ENCODE assay signal across 8 mouse cellular contexts in genomic region chr3:34019540-34020381, GRCm38 (mm10). TPM values are rescaled to one million over a fixed set of nuclear protein-coding genes. Genes with fewer than 3 reads are reported as not detected.
DNase-seq lines count a peak whose midpoint lies in the region; ATAC-seq and TF ChIP-seq lines count a peak whose summit lies in the region.

Gene Fxr1, plus strand, starts transcription at chr3:34019943.

- peak; percentile 98 for ATAC-seq in embryonic facial prominence, embryonic 11.5 days (replicated peaks; ENCODE audit: insufficient number of reproducible peaks, low FRiP score, low TSS enrichment, low read depth)
- ATAC-seq in granulocyte monocyte progenitor cell, adult 5-6 weeks (replicated peaks; ENCODE audit: poor library complexity, severe bottlenecking) = peak; percentile 87
- ATAC-seq in intestine, postnatal 0 days = peak; percentile 99

- WGBS in embryonic facial prominence, embryonic 11.5 days = under 1% methylated on average over 65 of the region's 97 CpGs
- under 1% methylated on average over 64 of the region's 97 CpGs for WGBS in intestine, postnatal 0 days
- WGBS in midbrain, embryonic 10.5 days = under 1% methylated on average over 94 of the region's 97 CpGs

- DNase-seq in adrenal gland, postnatal 25 days = peak; percentile 92
- peak; percentile 90 for DNase-seq in embryonic facial prominence, embryonic 11.5 days (ENCODE audit: low spot score)
- DNase-seq in left cerebral cortex, postnatal 36 days (ENCODE audit: low spot score in 2 of 2) = peak; percentile 82 to 85
- peak; percentile 88 for DNase-seq in midbrain, embryonic 10.5 days (ENCODE audit: low spot score)
- DNase-seq in right cerebral cortex, postnatal 36 days (ENCODE audit: low spot score in 2 of 2) = peak; percentile 75 to 76
- peak; percentile 81 to 85 for DNase-seq in urinary bladder, postnatal 4 days (ENCODE audit: low spot score in 2 of 2)

- H3K36me3 ChIP-seq in embryonic facial prominence, embryonic 11.5 days (replicated peaks; ENCODE audit: control insufficient read depth, insufficient read depth, low read depth, low read length) = no peaks in the 10 kb centered on the region
- no peaks in the 10 kb centered on the region for H3K36me3 ChIP-seq in intestine, postnatal 0 days (ENCODE audit: control insufficient read depth, insufficient read depth)
- peaks cover 27% of the 10 kb centered on the region for H3K36me3 ChIP-seq in midbrain, embryonic 10.5 days

- peak within 1 kb of the TSS; percentile 99 for H3K9ac ChIP-seq in embryonic facial prominence, embryonic 11.5 days (replicated peaks; ENCODE audit: low read length)
- peak within 1 kb of the TSS; percentile 99 for H3K9ac ChIP-seq in intestine, postnatal 0 days (ENCODE audit: low read depth, low read length)

- H3K27me3 ChIP-seq in embryonic facial prominence, embryonic 11.5 days (ENCODE audit: control insufficient read depth, insufficient read depth, low read length) = no peaks in the 10 kb centered on the region
- H3K27me3 ChIP-seq in intestine, postnatal 0 days (replicated peaks; ENCODE audit: control insufficient read depth, insufficient read depth, low read length) = no peaks in the 10 kb centered on the region
- H3K27me3 ChIP-seq in midbrain, embryonic 10.5 days (ENCODE audit: low read depth, poor library complexity, severe bottlenecking) = no peaks in the 10 kb centered on the region

- no peaks in the 10 kb centered on the region for H3K4me1 ChIP-seq in embryonic facial prominence, embryonic 11.5 days (ENCODE audit: control insufficient read depth, insufficient read depth, low read length)
- no peaks in the 10 kb centered on the region for H3K4me1 ChIP-seq in intestine, postnatal 0 days (replicated peaks; ENCODE audit: control insufficient read depth, insufficient read depth, low read length)
- peaks cover 21% of the 10 kb centered on the region for H3K4me1 ChIP-seq in midbrain, embryonic 10.5 days

- no peak for TF ChIP-seq CTCF in intestine, postnatal 0 days (IDR thresholded peaks at IDR 0.05; ENCODE audit: low read depth)

- intact Hi-C loops in left cerebral cortex, postnatal 36 days (cut with DNase I) = no loop called here

- H3K27ac ChIP-seq in embryonic facial prominence, embryonic 11.5 days (replicated peaks; ENCODE audit: low read depth, low read length) = peak within 1 kb of the TSS; percentile 87
- H3K27ac ChIP-seq in intestine, postnatal 0 days (ENCODE audit: low read depth, low read length) = peak within 1 kb of the TSS; percentile 93
- peak within 1 kb of the TSS; percentile 98 for H3K27ac ChIP-seq in midbrain, embryonic 10.5 days (replicated peaks)

- peak within 1 kb of the TSS; percentile 99 for H3K4me3 ChIP-seq in embryonic facial prominence, embryonic 11.5 days (ENCODE audit: low read depth, low read length)
- H3K4me3 ChIP-seq in intestine, postnatal 0 days (ENCODE audit: low read depth, low read length) = peak within 1 kb of the TSS; percentile 94
- H3K4me3 ChIP-seq in midbrain, embryonic 10.5 days = peak within 1 kb of the TSS; percentile 71

- peak within 1 kb of the TSS; percentile 74 for H3K4me2 ChIP-seq in embryonic facial prominence, embryonic 11.5 days (ENCODE audit: low read depth, low read length)
- H3K4me2 ChIP-seq in intestine, postnatal 0 days (replicated peaks; ENCODE audit: low read depth) = peak within 1 kb of the TSS; percentile 79

- H3K9me3 ChIP-seq in embryonic facial prominence, embryonic 11.5 days (replicated peaks; ENCODE audit: control insufficient read depth, low read length) = no peaks in the 10 kb centered on the region
- no peaks in the 10 kb centered on the region for H3K9me3 ChIP-seq in intestine, postnatal 0 days (ENCODE audit: control insufficient read depth)
- no peaks in the 10 kb centered on the region for H3K9me3 ChIP-seq in midbrain, embryonic 10.5 days (replicated peaks)

RNA-seq across cellular contexts. Expression of gene Fxr1, which starts in this region (rescaled TPM):
- total RNA-seq in adrenal gland, postnatal 25 days (2021) = 119 and 131 TPM in 2 replicates
- polyA plus RNA-seq in embryonic facial prominence, embryonic 11.5 days (2014; fragmentation: Nextera tagmentation; extraction: Ambion mirVana) = 85.9 and 98.9 TPM in 2 replicates
- 82.8 and 85.8 TPM in 2 replicates for total RNA-seq in granulocyte monocyte progenitor cell, adult 5-6 weeks (2014; fragmentation: Nextera tagmentation)
- total RNA-seq in granulocyte monocyte progenitor cell, adult 5-6 weeks (2017) = 183 and 220 TPM in 2 replicates
- 27.4 and 30.5 TPM in 2 replicates for polyA plus RNA-seq in intestine, postnatal 0 days (2015; fragmentation: Nextera tagmentation; extraction: Ambion mirVana)
- total RNA-seq in left cerebral cortex, postnatal 36 days (2021) = 10 to 100 TPM; 65.8 to 81.0 TPM
- polyA plus RNA-seq in midbrain, embryonic 10.5 days (2016; fragmentation: Nextera tagmentation; extraction: Ambion mirVana) = 49.2 and 55.3 TPM in 2 replicates

Comparison
In these comparisons a context has a peak if more than half of its experiments do, and no peak if none do; other contexts are left out.
1. Peak in every context shown above with its lines: DNase-seq, ATAC-seq, H3K4me3 ChIP-seq and H3K27ac ChIP-seq.